Mouse (Mus musculus): ENCODE measurements around the gene Dcun1d1. TPM values are rescaled to one million over a fixed set of nuclear protein-coding genes. Genes with fewer than 3 reads are reported as not detected.

The Dcun1d1 gene
- total RNA-seq (2023), result 46.3 and 49.9 TPM in 2 replicates

DNA sequence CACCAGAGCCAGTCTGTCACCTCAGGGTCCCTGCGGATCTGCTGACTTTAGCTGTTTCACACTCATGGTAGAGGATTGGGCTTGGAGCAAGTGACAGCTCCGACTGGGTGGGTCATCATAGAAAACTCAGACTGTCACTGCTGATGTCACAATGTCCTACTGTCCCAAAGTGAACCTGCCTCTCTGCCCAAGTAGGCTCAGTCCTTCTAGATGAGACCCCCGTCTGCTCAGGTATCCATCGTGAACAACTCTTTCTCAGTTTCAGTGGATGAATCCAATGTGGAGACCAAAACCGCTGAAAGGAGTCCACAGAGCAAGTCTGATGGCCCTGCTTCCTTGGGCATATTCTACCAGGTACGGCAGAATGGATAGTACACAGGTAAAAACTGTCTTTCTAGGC, at the start of gene Dcun1d1:
TSS of gene Dcun1d1 (minus strand) at position 101 of the 400 bp plus-strand sequence.

Other genes starting within 250 kb of the Dcun1d1 start
- gene Atp11b, start 183.3 kb downstream of the Dcun1d1 start, total RNA-seq (2023), result 284 and 361 TPM in 2 replicates
- gene Mccc1, start 63.2 kb upstream of the Dcun1d1 start, total RNA-seq (2023), result 3.3 and 5.1 TPM in 2 replicates
- gene Ccdc144b, start 116.1 kb upstream of the Dcun1d1 start, total RNA-seq (2023), result not detected in 2 replicates
- 21.2 and 32.5 TPM in 2 replicates for gene Acad9, start 128.5 kb upstream of the Dcun1d1 start, total RNA-seq (2023)
- 0.98 and 1.5 TPM in 2 replicates for gene D3Ertd254e, start 213.6 kb upstream of the Dcun1d1 start, total RNA-seq (2023)

Measured in neutrophil, adult 65 days (primary cell).